Mouse (Mus musculus) adrenal gland, postnatal 10 days (tissue): ENCODE results near the gene Srf. TPM values are rescaled to one million over a fixed set of nuclear protein-coding genes. Genes with fewer than 3 reads are reported as not detected.
"Not testable (repeated sequence)": the region's sequence is repeated elsewhere in the genome, so short reads cannot be mapped to it uniquely, and the experiment has no call there.

ENCODE experiments used
- DNase-seq: peaks from one replicate; pipeline ENCODE4 v3.0.0; 2021; ENCODE audit warnings: mixed read lengths
- long read RNA-seq, 2 experiments: library from polyadenylated mRNA; stranded (forward); transcript quantifications; one replicate each; pipeline ENCODE4 v2.0.0; 2021
- total RNA-seq, 2 experiments: library from RNA; stranded (reverse); gene quantifications; 2 replicates each; pipeline ENCODE4 v1.2.3; 2021

Gene Srf
- total RNA-seq, result 10 to 100 TPM; 33.6 to 37.6 TPM
- long read RNA-seq, experiment 1, partial matches to known transcripts, result 3 of 16 reads
- long read RNA-seq, experiment 1, other reads (novel, unspliced or antisense), result 10 of 16 reads
- long read RNA-seq, experiment 2, partial matches to known transcripts, result 4 of 12 reads
- long read RNA-seq, experiment 2, other reads (novel, unspliced or antisense), result 4 of 12 reads

GRCm38 (mm10) chr17:46555673-46556583, at the start of gene Srf:
Gene Srf (minus strand): TSS chr17:46556175.
- peak; percentile 97 for DNase-seq

GRCm38 (mm10) chr17:46605126-46605525, 49.2 kb upstream of the Srf start:
- DNase-seq, result no peak

- no peak for DNase-seq
Measured at GRCm38 (mm10) chr17:46603229-46603628, 47.3 kb upstream of the Srf start.

GRCm38 (mm10) chr17:46602212-46602611, 46.2 kb upstream of the Srf start:
- DNase-seq, result no peak

- no peak for DNase-seq
Measured at GRCm38 (mm10) chr17:46600569-46600968, 44.6 kb upstream of the Srf start.

GRCm38 (mm10) chr17:46598963-46599362, 43.0 kb upstream of the Srf start:
- no peak for DNase-seq

- DNase-seq, result no peak
Measured at GRCm38 (mm10) chr17:46597956-46598355, 42.0 kb upstream of the Srf start.

GRCm38 (mm10) chr17:46595336-46595735, 39.4 kb upstream of the Srf start:
- DNase-seq, result no peak

- no peak for DNase-seq
Measured at GRCm38 (mm10) chr17:46594606-46595005, 38.6 kb upstream of the Srf start.

GRCm38 (mm10) chr17:46593124-46593523, 37.1 kb upstream of the Srf start:
- DNase-seq, result no peak

- DNase-seq, result no peak
Measured at GRCm38 (mm10) chr17:46591406-46591805, 35.4 kb upstream of the Srf start.

GRCm38 (mm10) chr17:46590439-46590838, 34.5 kb upstream of the Srf start:
- no peak for DNase-seq

- DNase-seq, result no peak
Measured at GRCm38 (mm10) chr17:46589635-46590314, 33.8 kb upstream of the Srf start.

GRCm38 (mm10) chr17:46588913-46589312, 32.9 kb upstream of the Srf start:
- no peak for DNase-seq

GRCm38 (mm10) chr17:46588173-46588572, 32.2 kb upstream of the Srf start:
- DNase-seq, result no peak

GRCm38 (mm10) chr17:46586327-46586726, 30.4 kb upstream of the Srf start:
- DNase-seq, result no peak

- no peak for DNase-seq
Measured at GRCm38 (mm10) chr17:46578650-46579049, 22.7 kb upstream of the Srf start.

- DNase-seq, result peak; percentile 25
Measured at GRCm38 (mm10) chr17:46576070-46576469, 20.1 kb upstream of the Srf start.

- no peak for DNase-seq
Measured at GRCm38 (mm10) chr17:46574535-46574934, 18.6 kb upstream of the Srf start.

GRCm38 (mm10) chr17:46571005-46571404, 15.0 kb upstream of the Srf start:
- DNase-seq, result peak; percentile 41

- no peak for DNase-seq
Measured at GRCm38 (mm10) chr17:46559146-46559545, 3.2 kb upstream of the Srf start.

GRCm38 (mm10) chr17:46558151-46558550, 2.2 kb upstream of the Srf start:
- DNase-seq, result no peak

- DNase-seq, result not testable (repeated sequence)
Measured at GRCm38 (mm10) chr17:46557321-46557720, 1.3 kb upstream of the Srf start.
